Mouse (Mus musculus): ENCODE data around the gene Hsd17b7. TPM values are rescaled to one million over a fixed set of nuclear protein-coding genes. Genes with fewer than 3 reads are reported as not detected.
"Not testable (repeated sequence)": the region's sequence is repeated elsewhere in the genome, so short reads cannot be mapped to it uniquely, and the experiment has no call there.

Gene Hsd17b7
- 8.5 and 11.6 TPM in 2 replicates for polyA plus RNA-seq (2012; rRNA removed)

DNA sequence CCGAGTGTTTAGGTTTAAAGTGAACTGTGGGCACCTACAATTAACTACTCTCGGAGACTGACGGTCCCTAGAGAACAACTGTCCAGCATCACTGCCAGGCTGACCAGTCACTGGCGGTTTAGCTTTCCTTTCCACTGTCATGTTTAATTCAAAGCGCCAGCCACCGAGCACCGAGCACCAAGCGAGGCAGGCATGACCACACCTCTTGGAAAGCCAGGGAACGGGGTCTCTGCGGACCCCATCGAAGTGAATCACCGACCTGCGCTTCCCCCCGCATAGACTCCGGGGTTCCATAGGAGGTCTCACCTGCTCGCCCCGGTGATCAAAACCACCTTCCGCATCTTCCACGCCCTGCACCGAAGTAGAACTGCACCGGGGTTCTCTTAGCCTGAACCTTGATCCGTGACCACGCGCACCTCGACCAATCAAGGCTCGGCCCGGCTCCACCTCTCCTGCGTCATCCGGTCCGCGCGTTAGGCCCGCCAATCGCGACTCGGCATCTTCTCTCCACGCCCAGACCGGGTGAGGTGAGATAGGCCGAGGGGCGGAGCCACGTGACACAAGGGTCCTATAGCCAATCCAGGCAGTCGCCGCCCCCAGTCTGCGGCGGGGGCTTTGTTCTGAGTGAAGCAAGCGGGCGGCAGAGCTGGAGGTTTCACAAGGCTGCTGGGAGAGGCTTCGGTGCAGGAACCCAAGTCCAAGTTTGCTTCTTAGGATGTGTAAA, at the start of gene Hsd17b7:
Gene Hsd17b7, minus strand, starts transcription at position 450 of the 724 bp plus-strand sequence.
- peak; percentile 92 for DNase-seq (ENCODE audit: low read depth, low spot score)
- WGBS, result under 1% methylated on average over 48 of the region's 48 CpGs

GRCm38 (mm10) chr1:170014784-170015183, 45.7 kb upstream of the Hsd17b7 start:
- WGBS, result 85% methylated on average over 3 of the region's 3 CpGs
- no peak for DNase-seq (ENCODE audit: low read depth, low spot score)

DNA sequence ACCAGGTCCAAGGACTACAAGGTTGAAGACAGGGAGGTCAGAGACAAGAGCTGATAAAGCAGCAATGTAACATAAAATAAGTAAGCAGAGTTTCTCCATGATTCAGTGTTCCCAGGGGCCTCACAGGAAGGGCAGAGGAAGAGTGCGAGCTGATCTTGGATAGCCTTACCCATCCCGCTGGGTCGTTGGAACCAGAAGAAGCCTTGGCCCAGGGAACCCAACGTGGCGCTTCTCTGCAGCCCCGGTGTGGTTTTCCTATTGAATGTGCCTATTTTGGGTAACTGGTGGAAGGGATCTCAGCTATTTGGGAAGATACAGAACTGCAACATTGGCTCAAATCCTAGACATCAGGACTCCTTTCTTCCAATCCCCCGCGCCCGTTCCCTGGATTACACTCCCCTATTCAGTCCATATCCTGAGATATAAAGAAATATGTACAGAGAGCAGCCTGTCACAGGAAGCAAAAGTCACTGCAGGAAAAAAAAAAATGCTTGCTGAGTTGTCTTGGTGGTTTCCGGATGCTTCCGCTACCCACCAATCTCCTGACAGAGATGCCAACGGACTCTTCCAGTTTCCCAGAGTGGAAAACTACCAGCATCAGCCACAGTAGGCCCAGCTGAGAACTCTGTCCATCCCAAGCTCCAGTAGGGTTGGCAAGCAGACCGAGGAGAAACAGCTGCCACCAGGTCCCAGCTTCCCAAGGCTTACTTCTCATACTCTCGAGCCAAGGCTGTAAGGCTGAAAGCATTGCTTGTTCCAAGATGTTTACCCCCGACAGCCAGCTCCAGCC, 41.9 kb upstream of the Hsd17b7 start:
- 79% methylated on average over 15 of the region's 15 CpGs for WGBS

DNA sequence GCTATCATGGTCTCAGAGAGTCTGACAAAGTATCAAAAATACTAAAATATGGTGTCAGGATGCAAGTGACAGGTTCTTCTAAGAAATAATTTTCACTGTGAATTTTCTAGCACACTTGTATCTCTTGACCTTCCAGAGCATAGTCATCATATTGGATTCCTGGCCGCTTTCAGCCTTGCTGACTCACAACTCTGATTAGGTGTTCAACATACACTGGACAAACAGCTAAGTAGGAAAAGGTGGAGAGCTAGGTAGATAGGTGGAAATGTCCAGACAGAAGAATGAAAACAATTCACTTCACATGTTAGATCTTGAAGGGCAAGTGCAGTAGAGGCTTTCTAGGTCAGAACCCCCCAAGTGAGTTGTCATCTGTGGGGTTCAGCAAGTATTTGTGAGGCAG, 40.3 kb upstream of the Hsd17b7 start:
- no peak for DNase-seq (ENCODE audit: low read depth, low spot score)

More for the DNA sequence above, 41.9 kb upstream of the Hsd17b7 start:
- no peak for DNase-seq (ENCODE audit: low read depth, low spot score)

DNA sequence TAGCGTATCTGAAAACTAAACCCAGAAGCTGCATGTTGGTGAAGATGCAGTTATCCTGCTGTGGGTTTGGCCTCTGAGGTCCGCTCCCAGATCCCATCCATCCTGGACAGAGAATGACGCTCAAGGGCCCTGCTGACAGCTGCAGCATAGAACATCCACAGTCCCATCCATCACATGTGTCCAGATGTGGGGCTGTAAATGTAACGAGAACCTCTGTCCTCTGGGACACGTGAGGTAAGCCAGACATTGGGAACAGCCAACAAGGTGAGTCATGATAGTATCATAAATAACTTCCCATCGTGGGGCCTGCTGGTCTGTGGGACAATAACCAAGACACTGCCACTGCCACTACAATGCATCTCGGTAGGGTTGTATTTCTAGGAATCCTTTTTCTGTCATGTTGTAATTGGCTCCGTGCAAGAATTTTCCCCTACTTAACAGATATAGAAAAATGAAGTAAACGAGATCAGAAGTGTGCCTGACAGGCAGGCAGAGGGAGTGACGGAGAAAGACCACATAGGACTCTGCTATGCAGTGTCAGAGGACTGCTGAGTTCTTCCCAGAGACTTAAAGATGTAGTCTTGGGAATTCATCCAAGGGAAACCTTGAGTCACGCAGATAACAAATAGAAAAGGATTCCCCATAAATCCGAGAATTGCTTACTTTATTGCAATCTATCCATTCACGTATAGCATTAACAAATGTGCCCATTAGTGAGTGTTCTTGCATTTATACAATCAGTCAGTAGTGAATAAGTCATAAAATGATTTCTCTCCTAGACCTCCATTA, 39.6 kb upstream of the Hsd17b7 start:
- WGBS, result 60% methylated on average over 13 of the region's 13 CpGs
- DNase-seq (ENCODE audit: low read depth, low spot score), result no peak

More for the DNA sequence above, 40.3 kb upstream of the Hsd17b7 start:
- 90% methylated on average over 1 of the region's 1 CpGs for WGBS

DNA sequence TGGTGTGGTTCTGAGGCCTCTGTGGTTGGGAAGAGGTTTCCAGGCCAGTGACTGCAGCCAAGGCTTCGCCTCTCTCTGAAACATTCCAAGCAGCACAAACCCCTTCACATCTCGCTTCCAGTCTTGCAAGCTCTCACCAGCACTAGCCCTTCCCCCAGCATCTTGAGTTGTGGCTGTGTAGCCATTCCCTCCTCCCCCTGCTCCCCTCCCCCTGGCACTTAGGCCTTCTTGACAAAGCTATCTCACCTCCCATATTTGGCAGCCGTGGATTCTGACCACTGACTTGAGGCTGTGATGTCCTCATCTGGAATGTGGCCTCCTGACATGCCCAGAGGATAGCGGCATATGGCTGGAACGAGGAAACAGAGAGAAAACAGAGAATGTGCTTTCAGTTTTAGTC, 37.5 kb upstream of the Hsd17b7 start:
- 51% methylated on average over 5 of the region's 5 CpGs for WGBS
- DNase-seq (ENCODE audit: low read depth, low spot score), result no peak

DNA sequence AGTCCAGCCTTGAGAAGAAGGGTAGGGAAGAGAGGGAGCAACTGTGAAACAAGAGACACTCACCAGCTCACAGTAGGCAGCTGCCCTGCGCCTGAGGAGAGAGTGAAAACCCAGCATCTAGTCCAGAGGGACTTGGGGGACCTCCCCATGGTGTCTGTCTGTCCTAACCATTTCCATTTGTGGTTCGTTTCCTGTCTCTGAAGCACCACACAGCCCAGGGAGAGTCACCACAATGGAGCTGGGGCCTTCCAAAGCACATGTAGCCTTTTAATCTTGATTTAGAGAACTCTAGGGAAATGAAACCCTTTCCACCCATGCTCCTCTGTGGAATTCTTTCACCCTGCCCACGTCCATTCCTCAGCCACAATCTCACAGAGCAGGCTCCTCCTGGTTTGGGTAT, 36.3 kb upstream of the Hsd17b7 start:
- no peak for DNase-seq (ENCODE audit: low read depth, low spot score)
- 67% methylated on average over 3 of the region's 3 CpGs for WGBS

GRCm38 (mm10) chr1:169993901-169994300, 24.9 kb upstream of the Hsd17b7 start:
- not testable (repeated sequence) for DNase-seq (ENCODE audit: low read depth, low spot score)
- WGBS, result 89% methylated on average over 6 of the region's 6 CpGs

GRCm38 (mm10) chr1:169986166-169986565, 17.1 kb upstream of the Hsd17b7 start:
- 59% methylated on average over 1 of the region's 1 CpGs for WGBS
- DNase-seq (ENCODE audit: low read depth, low spot score), result no peak

GRCm38 (mm10) chr1:169977621-169978020, 8.6 kb upstream of the Hsd17b7 start:
- no peak for DNase-seq (ENCODE audit: low read depth, low spot score)
- 70% methylated on average over 4 of the region's 4 CpGs for WGBS

- DNase-seq (ENCODE audit: low read depth, low spot score), result no peak
- WGBS, result 78% methylated on average over 2 of the region's 2 CpGs
Observed at GRCm38 (mm10) chr1:169971998-169972397, 3.0 kb upstream of the Hsd17b7 start.

GRCm38 (mm10) chr1:169970936-169971335, 1.9 kb upstream of the Hsd17b7 start:
- DNase-seq (ENCODE audit: low read depth, low spot score), result no peak
- WGBS, result 88% methylated on average over 4 of the region's 4 CpGs

GRCm38 (mm10) chr1:169969516-169969886, 460 bp upstream of the Hsd17b7 start:
- DNase-seq (ENCODE audit: low read depth, low spot score), result no peak
- under 1% methylated on average over 9 of the region's 9 CpGs for WGBS

- WGBS, result 94% methylated on average over 10 of the region's 10 CpGs
- no peak for DNase-seq (ENCODE audit: low read depth, low spot score)
Observed at GRCm38 (mm10) chr1:169953106-169953505, 15.9 kb downstream of the Hsd17b7 start.

GRCm38 (mm10) chr1:169952636-169953035, 16.4 kb downstream of the Hsd17b7 start:
- 95% methylated on average over 10 of the region's 10 CpGs for WGBS
- no peak for DNase-seq (ENCODE audit: low read depth, low spot score)

GRCm38 (mm10) chr1:169951561-169951960, 17.5 kb downstream of the Hsd17b7 start:
- DNase-seq (ENCODE audit: low read depth, low spot score), result no peak
- 96% methylated on average over 6 of the region's 6 CpGs for WGBS

GRCm38 (mm10) chr1:169950651-169951050, 18.4 kb downstream of the Hsd17b7 start:
- WGBS, result 97% methylated on average over 4 of the region's 4 CpGs
- no peak for DNase-seq (ENCODE audit: low read depth, low spot score)

DNA sequence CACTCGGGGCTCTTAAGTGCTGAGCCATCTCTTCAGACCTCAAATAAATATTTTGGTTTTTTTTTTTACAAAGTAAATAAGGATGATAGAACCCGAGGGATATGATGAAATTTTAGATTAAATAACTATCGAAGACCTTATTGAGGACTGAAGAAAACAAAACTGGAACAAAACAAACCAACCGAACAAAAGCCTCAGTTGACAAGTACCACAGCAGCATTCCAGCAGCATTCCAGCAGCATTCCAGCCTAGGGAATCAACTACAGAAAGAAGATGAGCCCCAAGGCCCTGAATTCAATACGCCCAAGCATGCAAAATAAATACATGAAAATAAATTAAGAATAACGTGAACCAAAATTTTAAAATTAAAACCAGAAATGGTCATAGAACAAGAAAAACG, 19.1 kb downstream of the Hsd17b7 start:
- DNase-seq (ENCODE audit: low read depth, low spot score), result no peak
- WGBS, result 64% methylated on average over 7 of the region's 7 CpGs

DNA sequence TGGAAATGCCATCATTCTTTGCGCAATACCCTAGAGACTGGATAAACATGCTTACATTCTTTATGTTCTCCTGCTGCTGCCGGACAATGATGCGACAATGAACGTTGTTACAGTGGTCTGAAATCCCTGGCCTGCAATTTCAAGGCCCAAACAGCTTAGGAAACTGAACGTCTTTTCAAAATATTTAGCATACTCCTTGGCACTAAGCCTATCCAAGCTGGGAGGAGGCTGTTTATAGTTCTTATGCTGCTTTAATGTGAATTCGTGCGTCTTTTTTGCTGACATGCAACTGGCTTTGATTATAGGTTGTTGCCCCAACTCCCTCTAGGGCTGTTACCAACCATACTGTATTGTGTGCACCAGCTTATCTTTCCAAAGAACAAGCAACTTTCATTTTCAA, 20.2 kb downstream of the Hsd17b7 start:
- no peak for DNase-seq (ENCODE audit: low read depth, low spot score)
- 67% methylated on average over 7 of the region's 7 CpGs for WGBS

- WGBS, result 68% methylated on average over 7 of the region's 7 CpGs
Observed at GRCm38 (mm10) chr1:169948280-169948679, 20.8 kb downstream of the Hsd17b7 start.

More at GRCm38 (mm10) chr1:169948280-169948679, 20.8 kb downstream of the Hsd17b7 start:
- DNase-seq (ENCODE audit: low read depth, low spot score), result no peak

Measured in large intestine, adult 2 months (tissue).